Comparison of ENCODE assay signal across 8 mouse cellular contexts in genomic region chr11:108923188-108923575, GRCm38 (mm10). TPM values are rescaled to one million over a fixed set of nuclear protein-coding genes. Genes with fewer than 3 reads are reported as not detected.
DNase-seq lines count a peak whose midpoint lies in the region; ATAC-seq and TF ChIP-seq lines count a peak whose summit lies in the region.
"Had no signal": no experiment of that assay in that cellular context is flagged by ENCODE, and none has a peak within 500 bp of the region (broad histone marks: within the 10 kb centered on the region; RNA-seq: fewer than 3 reads in every experiment).

No protein-coding gene starts in this region.

- no peak for ATAC-seq in lung, embryonic 14.5 days (ENCODE audit: insufficient read depth)
- ATAC-seq in forebrain, embryonic 15.5 days (replicated peaks), result no peak
- no peak for ATAC-seq in limb, embryonic 14.5 days (ENCODE audit: low FRiP score, low read depth)

- peaks cover 32% of the 10 kb centered on the region for H3K36me3 ChIP-seq in lung, embryonic 14.5 days (ENCODE audit: insufficient read depth)
- no peaks in the 10 kb centered on the region for H3K36me3 ChIP-seq in forebrain, embryonic 15.5 days
- peaks cover 19% of the 10 kb centered on the region for H3K36me3 ChIP-seq in limb, embryonic 14.5 days (ENCODE audit: control insufficient read depth, insufficient read depth, low read length)
- H3K36me3 ChIP-seq in small intestine, adult 2 months (ENCODE audit: control insufficient read depth, insufficient read depth, low read length), result peaks cover 17% of the 10 kb centered on the region

- H3K4me2 ChIP-seq in lung, embryonic 14.5 days, result peak overlapping the region; percentile 84
- H3K4me2 ChIP-seq in forebrain, embryonic 15.5 days (replicated peaks), result peak overlapping the region; percentile 94
- H3K4me2 ChIP-seq in limb, embryonic 14.5 days (replicated peaks; ENCODE audit: low read depth, low read length, severe bottlenecking), result peak overlapping the region; percentile 82

- H3K4me1 ChIP-seq in lung, embryonic 14.5 days (ENCODE audit: insufficient read depth), result peaks cover 16% of the 10 kb centered on the region; the same call in 1 of the 2 replicates
- H3K4me1 ChIP-seq in forebrain, embryonic 15.5 days, result peaks cover 67% of the 10 kb centered on the region
- peaks cover 52% of the 10 kb centered on the region for H3K4me1 ChIP-seq in limb, embryonic 14.5 days (ENCODE audit: control insufficient read depth, insufficient read depth, low read length)
- H3K4me1 ChIP-seq in small intestine, adult 2 months (ENCODE audit: control insufficient read depth, insufficient read depth, insufficient read length, low read length), result peaks cover 20% of the 10 kb centered on the region

- DNase-seq in lung, embryonic 14.5 days, result peak; percentile 37
- DNase-seq in lung, postnatal 25 days (ENCODE audit: low spot score), result no peak
- no peak for DNase-seq in limb, embryonic 14.5 days (ENCODE audit: low spot score)
- no peak for DNase-seq in ovary, postnatal 14 days (ENCODE audit: low spot score)
- no peak for DNase-seq in kidney, adult 18-20 months
- DNase-seq: right cerebral cortex, postnatal 14 days had no signal

- no peak overlapping the region for H3K27ac ChIP-seq in lung, embryonic 14.5 days (ENCODE audit: low read depth)
- H3K27ac ChIP-seq in forebrain, embryonic 15.5 days (replicated peaks), result no peak overlapping the region; the same call in 1 of the 2 replicates
- H3K27ac ChIP-seq in limb, embryonic 14.5 days (replicated peaks; ENCODE audit: low read depth, low read length), result peak overlapping the region; percentile 100
- H3K27ac ChIP-seq in small intestine, adult 2 months (ENCODE audit: insufficient read depth, low read depth, low read length), result peak overlapping the region; percentile 28; the same call in 1 of the 2 replicates

- no peak for TF ChIP-seq POLR2A in limb, embryonic 14.5 days (IDR thresholded peaks at IDR 0.05; ENCODE audit: borderline replicate concordance, extremely low read depth, insufficient read depth, insufficient read length)
- no peak for TF ChIP-seq POLR2A in small intestine, adult 2 months (IDR thresholded peaks at IDR 0.05; ENCODE audit: low read depth, low read length)

- H3K9ac ChIP-seq in lung, embryonic 14.5 days, result peak overlapping the region; percentile 83
- peak overlapping the region; percentile 90 for H3K9ac ChIP-seq in forebrain, embryonic 15.5 days (replicated peaks)
- H3K9ac ChIP-seq in limb, embryonic 14.5 days (ENCODE audit: low read depth, low read length, severe bottlenecking), result peak overlapping the region; percentile 92

- no peaks in the 10 kb centered on the region for H3K9me3 ChIP-seq in lung, embryonic 14.5 days (ENCODE audit: low read depth, low read length)
- H3K9me3 ChIP-seq in forebrain, embryonic 15.5 days, result no peaks in the 10 kb centered on the region
- H3K9me3 ChIP-seq in limb, embryonic 14.5 days (ENCODE audit: control insufficient read depth, low read length), result no peaks in the 10 kb centered on the region

- H3K27me3 ChIP-seq in lung, embryonic 14.5 days (ENCODE audit: insufficient read depth, low read length), result no peaks in the 10 kb centered on the region
- no peaks in the 10 kb centered on the region for H3K27me3 ChIP-seq in forebrain, embryonic 15.5 days
- H3K27me3 ChIP-seq in limb, embryonic 14.5 days (ENCODE audit: control insufficient read depth, insufficient read depth, low read length), result no peaks in the 10 kb centered on the region
- H3K27me3 ChIP-seq in small intestine, adult 2 months (ENCODE audit: control insufficient read depth, insufficient read depth, low read length), result no peaks in the 10 kb centered on the region

- H3K4me3 ChIP-seq in lung, embryonic 14.5 days (ENCODE audit: low read depth, low read length), result peak overlapping the region; percentile 86
- peak overlapping the region; percentile 78 for H3K4me3 ChIP-seq in forebrain, embryonic 15.5 days
- peak overlapping the region; percentile 85 for H3K4me3 ChIP-seq in limb, embryonic 14.5 days (replicated peaks; ENCODE audit: low read length)
- peak overlapping the region; percentile 76 for H3K4me3 ChIP-seq in small intestine, adult 2 months (ENCODE audit: low read depth, low read length)

- TF ChIP-seq CTCF in lung, embryonic 14.5 days (IDR thresholded peaks at IDR 0.05; ENCODE audit: low read depth), result no peak
- no peak for TF ChIP-seq CTCF in small intestine, adult 2 months (IDR thresholded peaks at IDR 0.05; ENCODE audit: extremely low read depth, insufficient read length, insufficient replicate concordance, low read depth, low read length)

- 2% methylated on average over 17 of the region's 17 CpGs for WGBS in lung, embryonic 14.5 days
- WGBS in forebrain, embryonic 15.5 days, result 2% methylated on average over 16 of the region's 17 CpGs
- under 1% methylated on average over 17 of the region's 17 CpGs for WGBS in limb, embryonic 14.5 days
- whole genome bisulfite sequencing in small intestine, adult 2 months, result 12% methylated on average over 17 of the region's 17 CpGs

RNA-seq across cellular contexts. Expression of gene Axin2, which starts 3.0 kb away (rescaled TPM):
- 13.0 and 15.5 TPM in 2 replicates for polyA plus RNA-seq in lung, embryonic 14.5 days (2014; fragmentation: Nextera tagmentation; extraction: Ambion mirVana)
- 6.6 and 6.7 TPM in 2 replicates for polyA plus RNA-seq in forebrain, embryonic 15.5 days (2015; fragmentation: Nextera tagmentation; extraction: Ambion mirVana)
- polyA plus RNA-seq in limb, embryonic 14.5 days (2012; rRNA removed), result 50.9 and 58.2 TPM in 2 replicates
- 22.6 and 22.7 TPM in 2 replicates for polyA plus RNA-seq in limb, embryonic 14.5 days (2014; fragmentation: Nextera tagmentation; extraction: Ambion mirVana)
- 12.0 and 48.5 TPM in 2 replicates for polyA plus RNA-seq in small intestine, adult 2 months (2012; rRNA removed)

Comparison
In these comparisons a context has a peak if more than half of its experiments do, and no peak if none do; other contexts are left out.
1. H3K27ac ChIP-seq: peak in limb, embryonic 14.5 days (single experiment) and small intestine, adult 2 months (single experiment); none in lung, embryonic 14.5 days (single experiment) and forebrain, embryonic 15.5 days (single experiment).
2. Peak in every context shown above with its lines, with median percentiles within 50 percentile points of each other: H3K4me2 ChIP-seq, H3K4me3 ChIP-seq and H3K9ac ChIP-seq.